Mouse (Mus musculus) ES-E14 (cell line): ENCODE measurements at regions not wholly inside any gene's neighbourhood (a gene's known extent, or its start where the extent isn't known, plus 50 kb on each side); places are given as distances from the start of the nearest gene placed in this dataset.

Source experiments
- DNase-seq: peaks from one replicate; pipeline ENCODE4 v3.0.0-alpha.2; 2013; ENCODE audit warnings: low read depth, low spot score
- H3K27ac ChIP-seq: 2 replicates; pipeline ENCODE4 v1.5.1; 2012; ENCODE audit warnings: low read depth, mild to moderate bottlenecking, low read length, moderate library complexity, mixed read lengths; ENCODE audit not compliant: poor library complexity, insufficient read depth, severe bottlenecking
- H3K36me3 ChIP-seq: 2 replicates; pipeline ENCODE4 v1.6.1; 2012; ENCODE audit warnings: mild to moderate bottlenecking, low read length, moderate library complexity, mixed read lengths; ENCODE audit not compliant: control insufficient read depth, poor library complexity, insufficient read depth, severe bottlenecking
- H3K4me1 ChIP-seq, 2 experiments: fragments of 150-350 bp in 1 of 2; sonication (generic) in 1 of 2; 2 replicates each; pipeline ENCODE4 v1.6.1; 2012; ENCODE audit warnings: low read length in 2 of 2, mild to moderate bottlenecking in 1 of 2, mixed read lengths in 1 of 2; ENCODE audit not compliant: control insufficient read depth in 2 of 2, insufficient read depth in 2 of 2, poor library complexity in 1 of 2
- H3K4me3 ChIP-seq, 2 experiments: fragments of 150-350 bp in 1 of 2; sonication (generic) in 1 of 2; 2 replicates each; pipeline ENCODE4 v1.5.1; 2012; ENCODE audit warnings: low read length in 2 of 2, low read depth in 1 of 2, mild to moderate bottlenecking in 1 of 2, mixed read lengths in 1 of 2; ENCODE audit not compliant: insufficient read depth in 1 of 2, poor library complexity in 1 of 2, severe bottlenecking in 1 of 2
- H3K9ac ChIP-seq: 2 replicates; pipeline ENCODE4 v1.6.1; 2012; ENCODE audit warnings: low read depth, mild to moderate bottlenecking, low read length, mixed read lengths; ENCODE audit not compliant: poor library complexity, insufficient read depth, severe bottlenecking
- H3K9me3 ChIP-seq: fragments of 150-350 bp; sonication (generic); 2 replicates; pipeline ENCODE4 v1.6.1; 2012; ENCODE audit warnings: low read depth, mild to moderate bottlenecking, low read length; ENCODE audit not compliant: control insufficient read depth, insufficient read depth
- CHD2 ChIP-seq: IDR thresholded peaks from 2 replicates; pipeline ENCODE4 v1.6.1; 2014; ENCODE audit warnings: mild to moderate bottlenecking, low read depth, low read length, inconsistent platforms
- HCFC1 ChIP-seq: IDR thresholded peaks from 2 replicates; pipeline ENCODE4 v1.6.1; 2012; ENCODE audit warnings: low read length, inconsistent platforms, borderline replicate concordance; ENCODE audit not compliant: insufficient read depth
- MAFK ChIP-seq: IDR thresholded peaks from 2 replicates; pipeline ENCODE4 v1.6.1; 2014; ENCODE audit warnings: mild to moderate bottlenecking, low read depth, low read length, inconsistent platforms; ENCODE audit not compliant: insufficient read depth
- ZC3H11A ChIP-seq: IDR thresholded peaks from 2 replicates; pipeline ENCODE4 v1.6.1; 2012; ENCODE audit warnings: low read depth, mild to moderate bottlenecking, inconsistent platforms, low read length, borderline replicate concordance
- ZNF384 ChIP-seq: IDR thresholded peaks from 2 replicates; pipeline ENCODE4 v1.6.1; 2012; ENCODE audit warnings: low read depth, low read length, inconsistent platforms
- in situ Hi-C, 2 experiments: fragments of 600-800 bp; cut with MboI; formaldehyde crosslinking; loops; one replicate each; pipeline ENCODE4 v1.15.1; 2025; ENCODE audit warnings: low sequenced_read_pairs in 2 of 2, inconsistent platforms in 1 of 2; ENCODE audit not compliant: unreplicated experiment in 2 of 2

DNA sequence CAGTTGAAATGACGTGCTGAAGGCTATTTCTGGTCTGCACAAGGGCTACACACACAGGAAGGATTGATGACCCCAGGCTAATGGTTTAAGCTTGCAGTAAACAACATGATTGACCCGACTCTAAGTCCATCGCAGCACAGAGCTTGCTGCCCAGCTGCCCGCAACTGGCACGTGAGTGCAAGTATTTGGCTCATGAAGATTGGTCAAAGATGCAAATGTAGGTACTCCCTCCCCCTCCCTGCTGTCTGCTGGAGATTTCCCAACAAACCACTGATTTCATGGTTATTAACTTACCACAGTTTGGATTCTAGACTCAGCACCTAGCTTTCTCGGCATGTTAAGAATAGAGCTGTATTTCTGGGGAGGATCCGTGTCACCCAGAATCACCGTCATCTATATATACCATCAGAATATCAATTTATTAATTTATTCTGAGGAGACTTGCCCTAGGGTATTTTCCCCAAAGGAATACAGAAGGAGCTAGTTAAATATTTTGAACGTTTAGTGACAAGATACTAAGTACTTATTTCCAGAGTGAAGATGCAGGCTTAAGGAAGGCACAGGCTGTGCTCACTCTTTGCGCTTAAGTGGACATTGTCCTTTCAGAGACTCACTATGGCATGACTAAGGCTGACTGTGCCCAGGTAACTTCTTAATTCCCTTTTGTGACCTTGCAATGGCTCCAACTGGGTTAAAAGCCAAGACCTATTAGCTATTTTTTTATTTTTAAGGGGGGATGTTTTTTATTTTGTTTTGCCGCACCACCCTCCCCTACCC is 57.7 kb upstream of the Atrnl1 start:
- Histone ChIP-seq H3K4me3 (no peak overlapping the region), H3K36me3 (no peaks in the 10 kb centered on the region), H3K9ac (no peak overlapping the region), H3K4me1 (peaks cover 0 to 3% of the 10 kb centered on the region in 2 experiments; a peak in 1 of 4 replicates), H3K27ac (no peak overlapping the region), H3K9me3 (no peaks in the 10 kb centered on the region)
- TF ChIP-seq MAFK (no peak), CHD2 (no peak), HCFC1 (no peak), ZC3H11A (no peak), ZNF384 (no peak)
- DNase-seq: no peak
- in situ Hi-C loops: no loop called here

DNA sequence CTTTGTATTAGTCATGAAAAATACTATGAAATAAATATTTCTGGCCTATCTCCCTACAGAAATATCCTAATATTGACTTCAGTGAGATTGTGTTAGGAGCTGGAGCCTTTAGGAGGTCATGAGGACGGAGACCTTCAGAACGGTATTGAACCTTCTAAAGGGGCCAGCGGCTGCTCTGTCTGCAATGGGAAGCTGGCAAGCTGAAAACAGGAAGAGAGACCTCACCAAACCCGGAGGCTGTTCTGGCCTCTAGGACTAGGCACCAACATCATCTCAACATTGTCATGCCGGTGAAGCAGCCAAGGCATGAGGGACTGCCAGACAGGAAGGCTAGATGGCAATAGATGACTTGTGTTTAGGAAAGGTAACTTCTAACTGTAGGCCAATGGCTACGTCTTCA is 56.7 kb upstream of the Atrnl1 start:
- H3K4me1 ChIP-seq: peaks cover 0 to 3% of the 10 kb centered on the region in 2 experiments; a peak in 1 of 4 replicates
- no peaks in the 10 kb centered on the region for H3K9me3 ChIP-seq
- H3K36me3 ChIP-seq: no peaks in the 10 kb centered on the region
- in situ Hi-C loops: no loop called here
- H3K9ac ChIP-seq: no peak overlapping the region
- TF ChIP-seq HCFC1: no peak
- no peak for TF ChIP-seq MAFK
- TF ChIP-seq CHD2: no peak
- TF ChIP-seq ZNF384: no peak
- no peak for TF ChIP-seq ZC3H11A
- H3K4me3 ChIP-seq: no peak overlapping the region
- no peak for DNase-seq
- no peak overlapping the region for H3K27ac ChIP-seq

GRCm38 (mm10) chr19:57555313-57555712 is 55.5 kb upstream of the Atrnl1 start:
- Histone ChIP-seq H3K9ac (no peak overlapping the region), H3K36me3 (no peaks in the 10 kb centered on the region), H3K27ac (no peak overlapping the region), H3K9me3 (no peaks in the 10 kb centered on the region), H3K4me1 (peaks cover 0 to 3% of the 10 kb centered on the region in 2 experiments; a peak in 1 of 4 replicates), H3K4me3 (no peak overlapping the region)
- no peak for TF ChIP-seq ZC3H11A
- DNase-seq: no peak
- in situ Hi-C loops: no loop called here

GRCm38 (mm10) chr19:57558420-57558967 is 52.3 kb upstream of the Atrnl1 start:
- Histone ChIP-seq H3K36me3 (no peaks in the 10 kb centered on the region), H3K4me3 (no peak overlapping the region), H3K27ac (no peak overlapping the region), H3K4me1 (no peaks in the 10 kb centered on the region), H3K9ac (no peak overlapping the region), H3K9me3 (no peaks in the 10 kb centered on the region)
- DNase-seq: no peak
- in situ Hi-C loops: no loop called here
- TF ChIP-seq HCFC1: no peak
- TF ChIP-seq CHD2: no peak
- no peak for TF ChIP-seq MAFK
- TF ChIP-seq ZNF384: no peak
- TF ChIP-seq ZC3H11A: no peak
